Mouse (Mus musculus) frontal cortex, postnatal 25 days (tissue): ENCODE results near the gene Rnasek.

Experiments
- DNase-seq, 2 experiments: peaks; one replicate each; pipeline ENCODE4 v3.0.0; 2022; ENCODE audit warnings: low spot score in 2 of 2

The Rnasek gene

DNA sequence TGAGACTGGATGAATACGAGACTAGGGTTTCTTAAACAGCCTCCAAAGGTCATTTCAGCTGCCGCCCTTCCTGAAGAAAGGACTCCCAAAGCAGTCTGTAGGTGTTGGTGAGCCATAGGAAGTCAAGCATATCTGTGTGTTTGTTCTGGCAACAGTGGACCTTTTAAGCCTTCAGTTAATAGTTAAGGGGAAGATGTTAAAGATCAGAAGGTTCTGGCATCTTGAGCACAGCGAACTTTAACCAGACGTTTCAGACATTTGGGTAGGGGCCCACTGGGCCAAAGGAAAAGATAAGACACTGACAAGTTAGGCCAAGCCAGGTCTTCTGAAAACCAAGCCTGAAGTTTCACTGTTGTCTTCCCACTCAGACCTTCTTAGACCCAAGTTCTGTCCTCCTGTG, 21.6 kb downstream of the Rnasek start:
- DNase-seq, result no peak

DNA sequence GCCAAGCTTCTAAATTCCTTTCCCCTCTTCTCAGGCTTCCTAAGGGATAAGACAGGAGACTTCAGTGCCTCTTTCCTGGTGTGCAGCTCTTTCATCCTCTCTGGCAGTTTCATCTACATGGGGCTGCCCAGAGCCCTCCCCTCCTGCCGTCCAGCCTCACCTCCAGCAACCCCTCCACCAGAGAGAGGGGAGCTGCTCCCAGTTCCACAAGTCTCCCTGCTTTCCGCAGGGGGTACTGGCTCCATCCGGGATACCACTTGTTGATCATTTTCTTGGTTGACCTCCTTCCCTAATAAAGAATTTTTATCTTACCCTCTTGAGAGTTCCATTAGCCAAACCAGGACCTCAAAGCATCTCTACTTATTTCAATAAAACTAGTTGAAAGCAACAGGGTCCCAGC, 23.5 kb downstream of the Rnasek start:
- no peak for DNase-seq

DNA sequence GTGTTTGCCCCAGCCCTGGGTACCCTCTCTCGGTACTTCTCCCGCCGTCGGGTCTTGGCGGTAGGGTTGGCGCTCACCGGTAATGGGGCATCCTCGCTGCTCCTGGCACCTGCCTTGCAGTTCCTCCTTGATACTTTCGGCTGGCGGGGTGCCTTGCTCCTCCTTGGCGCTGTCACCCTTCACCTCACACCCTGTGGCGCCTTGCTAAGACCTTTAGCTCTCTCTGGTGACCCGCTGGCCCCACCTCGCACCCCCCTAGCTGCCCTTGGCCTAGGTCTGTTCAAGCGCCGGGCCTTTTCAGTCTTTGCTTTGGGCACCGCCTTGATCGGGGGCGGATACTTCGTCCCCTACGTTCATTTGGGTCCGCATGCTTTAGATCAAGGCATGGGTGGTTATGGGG, 24.3 kb downstream of the Rnasek start:
- no peak for DNase-seq

DNA sequence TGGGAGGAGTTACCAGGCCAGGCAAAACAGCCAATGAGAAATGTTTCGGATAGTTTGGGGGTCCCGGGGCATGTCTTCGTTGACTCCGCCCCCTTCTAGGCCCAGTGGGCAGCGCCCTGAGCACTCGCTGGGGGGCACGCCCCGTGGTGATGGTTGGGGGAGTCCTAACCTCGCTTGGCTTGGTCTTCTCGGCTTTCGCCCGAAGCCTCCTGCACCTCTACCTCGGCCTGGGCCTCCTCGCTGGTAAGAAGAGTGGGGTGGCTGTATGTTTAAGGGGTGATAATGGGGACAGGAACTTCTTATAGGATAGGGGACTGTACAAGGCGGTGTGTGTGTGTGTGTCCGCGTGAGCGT, 24.8 kb downstream of the Rnasek start:
- DNase-seq, result no peak

DNA sequence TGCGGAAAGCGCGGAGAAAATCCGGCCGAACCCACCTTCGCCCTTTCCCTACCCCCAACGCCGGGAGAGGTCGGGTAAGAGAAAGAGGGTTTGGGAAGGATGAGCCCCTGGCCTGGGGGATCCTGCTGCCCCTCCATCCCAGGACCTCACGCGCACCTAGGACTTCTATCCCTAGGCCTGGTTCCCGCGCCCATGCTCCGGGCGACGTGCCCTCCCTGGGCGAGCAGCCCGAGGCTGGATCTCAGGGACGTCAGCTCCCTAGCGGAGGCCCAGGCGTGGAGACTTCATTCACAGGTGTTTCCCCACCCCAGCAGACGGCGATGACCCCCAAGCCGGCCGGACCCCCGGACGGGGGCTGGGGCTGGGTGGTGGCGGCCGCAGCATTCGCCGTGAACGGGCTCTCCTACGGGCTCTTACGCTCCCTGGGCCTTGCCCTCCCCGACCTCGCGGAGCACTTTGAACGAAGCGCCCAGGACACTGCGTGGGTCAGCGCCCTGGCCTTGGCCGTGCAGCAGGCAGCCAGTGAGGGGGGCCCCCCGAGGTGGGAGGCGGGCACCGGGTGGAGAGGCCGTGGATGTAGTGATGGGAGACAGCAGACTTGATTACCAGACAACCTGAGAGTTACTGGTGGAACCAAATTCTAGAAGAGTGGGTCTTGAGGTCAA, 25.3 kb downstream of the Rnasek start:
- no peak for DNase-seq

DNA sequence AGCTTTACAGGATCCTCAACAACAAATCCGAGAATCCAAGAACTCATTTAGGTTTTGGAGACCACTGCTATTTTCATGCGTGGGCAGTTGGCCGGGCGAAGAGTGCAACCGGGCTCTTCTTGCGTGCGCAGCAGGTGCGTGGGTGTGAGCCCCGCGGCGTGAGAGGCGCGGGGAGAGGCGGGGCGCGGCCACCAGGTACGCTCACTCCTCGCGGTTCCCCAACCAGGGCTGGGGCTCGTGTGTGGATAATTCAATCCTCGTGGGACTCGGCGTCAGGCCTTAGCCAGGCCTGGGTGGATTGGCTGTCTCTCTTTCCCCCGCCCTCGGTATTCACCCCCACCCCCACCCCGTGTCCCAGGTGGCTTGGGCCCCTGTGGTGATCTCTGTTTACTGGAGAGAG, 25.9 kb downstream of the Rnasek start:
- no peak for DNase-seq

DNA sequence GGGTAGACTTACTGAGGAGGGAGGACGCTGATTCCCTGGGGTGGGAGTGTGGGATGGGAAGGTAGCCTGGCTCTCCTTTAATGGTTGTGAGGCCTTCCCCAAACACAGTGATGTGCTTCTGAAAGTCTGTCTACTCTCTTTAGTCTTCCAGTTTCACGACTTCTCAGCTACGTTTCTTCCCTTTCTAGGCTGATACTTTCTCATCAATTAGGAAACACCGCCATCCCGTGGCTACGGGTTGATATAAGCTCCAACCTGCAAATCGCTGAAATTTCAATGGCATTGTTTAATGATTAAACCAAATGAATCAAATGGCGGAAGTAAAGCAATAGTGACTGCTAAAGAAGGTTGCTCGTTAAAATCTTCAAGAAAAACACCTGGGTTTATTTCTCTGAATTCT, 26.7 kb downstream of the Rnasek start:
- no peak for DNase-seq

DNA sequence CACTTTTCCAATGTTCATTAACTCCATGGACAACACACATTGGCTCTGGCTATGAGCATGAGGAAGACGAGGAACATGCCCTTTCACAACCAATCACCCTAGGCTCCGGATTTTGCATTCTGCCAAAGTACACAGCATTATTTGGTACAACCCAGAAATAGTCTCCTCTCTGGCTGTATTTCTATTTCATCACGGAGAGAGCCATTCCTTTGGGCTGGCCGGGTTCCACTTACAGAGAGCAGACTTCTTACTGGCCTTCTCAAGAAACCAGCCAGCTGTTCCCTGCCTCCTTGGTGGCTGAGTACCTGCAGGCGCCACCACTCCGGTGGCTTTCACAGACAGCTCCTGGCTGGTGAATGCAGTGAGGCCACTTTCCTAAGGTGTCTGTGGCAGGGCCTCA, 27.2 kb downstream of the Rnasek start, which contains the start of gene Slc16a11:
Gene Slc16a11 (plus strand): TSS at position 330 of the 400 bp plus-strand sequence.
- DNase-seq, result no peak

DNA sequence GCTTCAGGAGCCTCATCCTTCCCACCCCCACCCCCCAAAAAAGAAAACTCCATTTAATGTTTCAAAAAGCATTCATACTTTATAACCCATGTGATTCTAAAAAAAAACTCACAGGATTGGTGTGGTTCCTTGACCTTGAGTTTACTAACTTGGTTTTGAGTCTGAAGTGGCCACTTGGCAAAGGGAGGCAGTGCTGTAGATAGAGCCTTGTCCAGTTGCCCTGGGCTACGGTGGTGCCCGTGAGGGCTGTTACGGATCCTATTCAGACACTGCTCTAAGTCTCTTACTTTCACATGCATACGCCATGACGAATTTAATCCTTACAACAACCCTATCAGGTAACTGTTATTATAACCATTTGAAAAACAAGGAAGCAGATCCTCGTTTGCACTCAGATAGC, 27.7 kb downstream of the Rnasek start:
- DNase-seq, result no peak

DNA sequence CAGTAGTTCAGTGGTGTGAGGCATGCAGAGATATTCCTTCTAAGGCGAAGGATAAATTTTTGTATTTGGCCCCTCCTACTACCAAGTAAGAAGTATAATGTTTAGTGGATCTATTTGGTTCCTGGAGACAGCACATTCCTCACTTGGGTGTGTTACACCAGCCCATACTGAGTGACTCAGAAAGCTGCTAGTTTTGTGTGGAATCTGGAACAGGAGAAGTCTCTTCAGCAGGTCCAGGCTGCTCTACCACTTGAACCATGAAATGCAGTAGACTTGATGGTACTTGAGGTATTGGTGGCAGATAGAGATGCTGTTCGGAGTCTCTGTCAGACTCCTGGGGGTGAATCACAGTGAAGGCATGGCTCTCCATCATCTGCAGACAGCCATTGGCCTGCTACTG, 29.0 kb downstream of the Rnasek start:
- no peak for DNase-seq

DNA sequence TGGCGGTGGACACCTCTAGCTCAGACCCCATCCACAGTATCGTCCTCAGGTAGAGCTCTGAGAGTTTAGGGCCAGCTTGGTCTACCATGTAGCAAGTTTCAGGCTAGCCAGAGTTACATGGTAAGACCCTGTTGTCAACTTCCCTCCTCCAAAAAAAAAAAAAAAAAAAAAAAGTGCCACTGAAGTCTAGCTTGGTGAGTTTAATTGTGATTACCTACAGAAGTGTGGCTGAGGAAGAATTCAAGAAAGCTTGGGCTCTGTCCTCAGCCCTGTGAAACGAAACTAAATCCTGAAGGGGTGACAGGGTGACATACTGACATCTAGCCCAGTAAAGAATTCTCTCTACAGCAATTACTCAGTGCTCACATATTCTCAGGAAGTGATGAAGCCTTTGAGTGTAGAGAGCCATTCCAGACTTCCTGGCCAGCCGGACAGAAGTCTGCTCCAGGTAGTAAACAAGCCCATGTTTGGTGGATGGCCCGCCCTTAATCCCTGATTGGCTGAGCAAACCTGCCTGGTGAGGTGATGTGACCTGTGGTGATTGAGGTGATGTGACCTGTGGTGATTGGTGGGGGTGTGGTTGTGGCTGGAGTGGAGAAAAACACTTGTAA, 30.8 kb downstream of the Rnasek start:
- DNase-seq, result no peak

DNA sequence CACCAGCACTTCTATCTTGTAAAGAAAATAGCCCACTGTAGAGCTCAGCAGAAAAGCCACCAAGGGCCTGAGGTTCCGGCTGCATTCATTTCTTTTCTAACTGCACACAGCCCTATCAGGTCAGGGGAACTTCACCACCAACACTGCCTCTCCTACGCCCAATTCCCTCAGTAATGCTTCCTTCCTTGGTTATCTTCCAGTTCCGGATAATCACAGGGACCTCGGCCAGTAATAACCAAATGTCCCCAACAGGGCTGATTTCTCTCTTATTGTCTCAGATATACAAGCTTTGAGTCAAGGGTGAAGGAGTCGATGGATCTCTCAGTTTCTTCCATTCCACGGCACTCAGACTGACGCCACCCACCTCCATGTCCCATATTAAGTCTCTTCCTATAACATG, 32.4 kb downstream of the Rnasek start:
- no peak for DNase-seq

DNA sequence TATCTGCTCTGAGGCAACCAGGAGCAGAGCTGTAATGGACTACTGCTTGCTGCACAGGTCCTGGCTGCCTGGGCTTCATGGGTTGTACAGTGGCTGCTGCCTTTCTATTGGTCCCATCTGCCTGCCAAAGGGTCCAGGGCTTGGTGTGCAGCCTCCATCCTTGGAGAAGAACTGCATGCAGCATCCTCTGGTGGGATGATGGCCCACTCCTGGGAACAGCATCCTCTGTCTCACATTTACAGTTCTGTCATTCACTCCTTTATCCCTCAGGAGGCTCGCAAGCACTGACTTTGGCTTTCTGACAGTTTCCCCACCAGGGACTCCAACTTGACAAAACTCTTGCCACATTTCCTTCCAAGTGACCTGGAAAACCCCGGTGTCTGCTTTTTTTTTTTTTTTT, 32.8 kb downstream of the Rnasek start:
- no peak for DNase-seq

DNA sequence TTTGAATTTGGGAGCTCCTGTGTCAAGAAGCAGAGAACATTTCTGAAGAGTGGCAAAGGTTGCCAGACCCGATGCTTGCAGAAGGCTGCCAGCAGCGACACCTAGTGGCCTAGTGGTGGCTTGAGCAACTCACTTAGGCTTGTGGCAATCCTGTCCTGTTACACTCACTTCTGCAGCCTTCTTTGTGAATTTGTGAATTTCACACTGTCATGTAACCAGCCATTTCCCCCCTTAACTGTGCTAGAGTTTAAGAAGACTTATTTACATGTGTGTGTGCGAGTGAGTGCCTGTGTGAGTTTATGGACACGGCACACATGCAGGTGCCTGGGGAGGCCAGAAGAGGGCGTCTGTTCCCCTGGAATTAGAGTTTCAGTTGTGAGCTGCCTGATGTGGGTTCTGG, 38.0 kb downstream of the Rnasek start:
- DNase-seq, result peak; percentile 56 to 65

DNA sequence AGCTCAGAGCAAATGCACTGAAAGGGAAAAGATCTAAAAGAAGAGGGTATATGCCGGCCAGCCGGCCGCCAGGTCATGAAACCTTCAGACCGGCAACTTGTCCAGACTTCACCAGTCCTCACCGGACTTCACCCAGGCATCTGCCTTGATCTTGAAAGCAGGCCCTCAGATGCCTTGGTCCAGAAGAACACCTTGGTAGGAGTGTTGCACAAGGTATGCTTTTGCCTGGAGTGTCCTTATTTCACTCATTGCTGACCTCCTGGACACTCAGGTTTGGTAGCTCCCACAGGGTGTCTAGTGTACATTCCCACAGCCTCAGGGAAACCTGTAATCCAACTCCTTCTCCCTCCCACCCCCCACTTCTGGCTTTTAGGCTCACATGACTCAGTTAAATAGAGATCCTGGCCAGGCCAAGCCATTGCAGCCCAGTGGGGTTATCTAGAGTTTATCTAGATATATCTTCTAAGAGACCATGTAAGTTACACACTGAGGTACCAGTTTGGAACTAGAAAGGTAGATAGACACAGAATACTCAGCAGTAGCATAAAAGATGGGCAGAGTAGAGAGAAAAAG, 39.5 kb downstream of the Rnasek start:
- DNase-seq, result no peak

DNA sequence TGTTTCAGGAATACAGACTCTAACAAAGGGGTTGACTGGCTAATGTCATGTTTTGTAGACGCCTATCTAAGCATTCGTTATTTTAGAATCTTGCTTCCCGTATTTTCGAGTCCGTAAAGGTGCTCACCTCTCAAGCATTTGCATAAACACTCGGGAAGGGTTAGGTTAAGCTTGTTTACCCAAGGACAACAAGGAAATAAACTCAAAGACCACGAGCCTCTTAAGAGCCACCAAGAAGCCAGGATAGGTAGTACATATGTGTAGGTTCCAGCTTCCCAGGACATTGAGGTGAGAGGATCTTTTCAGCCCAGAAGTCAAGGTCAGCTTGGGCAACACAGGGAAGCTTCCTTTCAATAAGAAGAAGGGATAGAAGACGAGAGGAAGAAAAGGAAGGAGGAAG, 40.5 kb downstream of the Rnasek start:
- no peak for DNase-seq

DNA sequence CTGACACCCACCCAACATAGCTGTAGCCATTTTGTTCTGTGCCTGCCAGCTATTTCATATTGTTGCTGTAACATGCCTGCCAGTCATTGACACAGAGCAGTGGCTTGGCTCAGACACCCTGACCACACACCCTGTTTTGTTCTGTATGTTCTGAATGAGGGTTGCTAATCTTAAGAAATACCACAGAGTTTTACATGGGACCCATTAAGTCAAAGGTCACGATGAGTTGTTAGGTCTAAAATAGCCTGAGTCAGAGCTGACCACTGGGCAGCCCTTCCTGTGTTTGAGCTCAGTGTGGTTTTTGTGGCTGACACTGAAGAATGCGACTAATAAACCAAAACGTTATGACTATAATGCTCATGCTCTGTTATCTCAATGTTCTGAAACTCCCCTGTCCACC, 41.3 kb downstream of the Rnasek start:
- DNase-seq, result no peak

DNA sequence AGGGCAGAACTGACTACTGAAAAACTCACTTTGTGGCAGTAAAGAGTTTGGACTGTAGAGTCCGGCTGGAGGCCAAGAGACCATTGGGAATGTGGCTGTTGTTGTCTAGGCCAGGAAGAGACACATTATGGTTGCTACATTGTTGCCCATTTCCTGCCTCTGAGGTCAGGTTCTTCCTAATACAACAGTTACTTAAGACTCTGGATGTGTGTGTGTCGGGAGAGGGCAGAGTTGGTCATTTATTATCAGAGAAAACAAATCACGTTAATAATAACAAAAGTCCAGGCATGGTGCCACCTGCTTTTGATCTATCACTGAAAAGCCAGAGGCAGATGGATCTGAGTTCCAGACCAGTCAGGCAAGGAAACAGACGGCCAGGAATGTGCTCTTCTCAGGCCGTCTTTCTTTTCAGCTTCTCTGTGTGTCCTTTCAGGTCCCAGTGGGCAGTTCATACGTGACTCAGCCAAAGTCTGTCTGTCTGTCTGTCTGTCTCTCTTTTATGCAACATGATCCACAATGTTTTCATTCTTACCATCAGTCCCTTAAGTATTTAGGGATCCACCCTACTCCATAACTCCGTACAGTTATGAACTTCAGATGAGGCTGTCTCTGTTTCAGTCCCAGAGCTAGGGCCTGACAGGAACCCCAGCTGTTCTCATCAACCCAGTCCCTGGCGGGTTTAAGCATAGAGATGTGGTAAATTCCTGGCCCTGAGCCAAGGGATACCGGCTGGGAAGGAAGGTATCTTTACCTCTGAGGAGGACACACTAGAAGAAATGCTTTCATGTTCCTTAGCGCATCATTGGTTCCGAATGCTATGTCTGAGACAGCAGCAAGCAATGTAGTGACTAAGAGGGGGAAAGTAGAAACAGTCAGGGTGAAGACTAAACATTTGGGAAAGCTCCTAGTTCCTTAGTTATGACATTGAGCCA, 46.0 kb downstream of the Rnasek start:
- no peak for DNase-seq

DNA sequence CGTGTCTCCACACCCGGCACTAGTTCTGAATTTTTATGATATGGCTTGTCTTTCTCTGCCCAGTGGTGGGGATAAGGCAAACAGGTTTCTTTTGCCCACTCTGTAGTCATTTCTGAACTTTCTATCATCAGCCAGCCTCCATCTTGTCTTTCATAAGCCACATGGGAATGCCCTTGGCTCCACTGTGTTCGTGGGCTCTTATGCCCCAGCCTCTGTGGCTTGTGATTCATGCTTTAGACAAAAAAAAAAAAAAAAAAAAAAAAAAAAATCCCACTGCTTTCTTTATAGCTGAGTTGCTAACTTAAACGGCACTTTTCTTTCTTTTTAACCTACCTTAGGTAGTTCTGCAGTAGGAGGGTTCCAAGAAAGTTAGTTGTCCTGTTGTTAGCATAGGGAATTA, 47.5 kb downstream of the Rnasek start:
- DNase-seq, result no peak

DNA sequence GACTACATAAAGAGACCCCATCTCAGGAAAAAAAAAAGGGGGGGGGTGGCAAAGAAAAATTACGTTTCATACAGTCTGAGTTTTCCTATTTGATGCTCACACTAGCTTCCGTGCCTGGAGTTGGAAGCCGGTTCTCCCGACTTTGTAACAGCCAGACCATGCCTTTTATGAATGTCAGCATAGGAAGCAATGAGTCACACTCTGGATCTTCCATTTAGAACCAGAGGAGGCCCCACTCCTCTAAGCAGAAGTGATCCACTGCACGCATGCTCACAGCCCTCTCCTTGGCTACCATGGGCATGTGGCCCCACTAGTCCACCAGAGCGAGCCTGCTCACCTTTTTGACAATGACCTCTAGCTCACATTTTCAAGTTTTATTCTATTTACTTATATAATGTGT, 48.5 kb downstream of the Rnasek start:
- no peak for DNase-seq

DNA sequence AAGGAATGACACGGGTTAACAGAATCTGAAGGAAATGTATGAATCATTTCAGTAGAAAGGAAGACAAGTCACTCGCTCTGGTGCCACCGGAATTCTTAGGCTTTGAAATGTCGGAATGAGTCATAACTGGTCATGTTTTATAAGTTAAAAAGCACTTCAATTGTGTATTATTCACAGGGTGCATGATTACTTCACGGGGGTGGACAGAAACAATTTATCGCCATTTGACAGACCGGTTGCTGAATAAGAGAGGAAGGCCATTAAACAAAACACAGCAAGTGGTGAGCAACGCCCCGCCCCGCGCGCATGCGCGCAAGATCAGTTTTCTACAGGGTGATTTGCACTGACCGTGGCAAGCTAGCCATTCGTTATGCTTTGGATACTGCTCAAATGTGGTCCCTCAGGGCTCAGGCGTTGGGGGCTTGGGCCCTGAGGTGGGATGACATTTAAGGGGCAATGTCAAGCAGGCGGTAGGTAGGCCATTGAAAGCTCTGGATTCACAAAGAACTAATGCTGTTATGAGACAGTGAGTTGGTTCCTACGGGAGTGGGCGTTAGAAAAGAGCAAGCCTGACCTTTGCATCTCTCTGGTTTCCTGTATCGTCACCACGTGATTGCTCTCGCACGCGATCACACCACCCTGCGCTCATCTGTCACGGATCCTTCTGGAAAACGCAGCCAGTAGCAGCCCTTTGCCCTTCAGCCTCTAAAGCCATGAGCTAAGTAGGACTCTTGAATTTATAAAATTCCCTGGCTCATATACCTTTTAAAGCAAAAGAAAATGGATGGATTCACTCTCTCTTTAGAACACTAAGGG, 50.1 kb downstream of the Rnasek start:
- no peak for DNase-seq
